Mouse (Mus musculus) lung, embryonic 14.5 days (tissue): Measurements from ENCODE around the gene Pla2g6. TPM values are rescaled to one million over a fixed set of nuclear protein-coding genes. Genes with fewer than 3 reads are reported as not detected.

ENCODE experiments used
- ATAC-seq: fragments of 200-750 bp; cut with Nextera tagmentation; 2 replicates; pipeline ENCODE4 v1.8.0; 2017; ENCODE audit warnings: mild to moderate bottlenecking, moderate TSS enrichment, moderate library complexity; ENCODE audit not compliant: insufficient read depth
- DNase-seq: peaks from one replicate; pipeline ENCODE4 v3.0.0-alpha.2; 2015
- H3K27ac ChIP-seq: fragments of 300-500 bp; sonication (generic); 2 replicates; pipeline ENCODE4 v1.5.1; 2014; ENCODE audit warnings: low read depth, mild to moderate bottlenecking, moderate library complexity
- H3K27me3 ChIP-seq: fragments of 300-500 bp; sonication (generic); 2 replicates; pipeline ENCODE4 v1.6.1; 2014; ENCODE audit warnings: low read length, control low read depth; ENCODE audit not compliant: insufficient read depth
- H3K36me3 ChIP-seq: fragments of 300-500 bp; sonication (generic); 2 replicates; pipeline ENCODE4 v1.6.1; 2014; ENCODE audit warnings: control low read depth; ENCODE audit not compliant: insufficient read depth
- H3K4me1 ChIP-seq: fragments of 300-500 bp; sonication (generic); 2 replicates; pipeline ENCODE4 v1.6.1; 2014; ENCODE audit warnings: antibody characterized with exemption, control low read depth; ENCODE audit not compliant: insufficient read depth
- H3K4me2 ChIP-seq: fragments of 300-500 bp; sonication (generic); 2 replicates; pipeline ENCODE4 v1.6.1; 2014; ENCODE audit warnings: mild to moderate bottlenecking
- H3K4me3 ChIP-seq: fragments of 300-500 bp; sonication (generic); 2 replicates; pipeline ENCODE4 v1.5.1; 2014; ENCODE audit warnings: low read depth, low read length
- H3K9ac ChIP-seq: fragments of 300-500 bp; sonication (generic); 2 replicates; pipeline ENCODE4 v1.6.1; 2014
- H3K9me3 ChIP-seq: fragments of 300-500 bp; sonication (generic); 2 replicates; pipeline ENCODE4 v1.6.1; 2016; ENCODE audit warnings: low read depth, low read length, control low read depth
- CTCF ChIP-seq: IDR thresholded peaks from 2 replicates; pipeline ENCODE4 v1.5.1; 2016; ENCODE audit warnings: antibody characterized with exemption, low read depth
- WGBS: fragments of 180-500 bp; shearing (Covaris S2); extraction: QIAGEN DNeasy Blood & Tissue Kit; methylation state at CpG from one replicate; pipeline ENCODE4 v1.1.7; 2014; 5-methylcytosine and 5-hydroxymethylcytosine counted together
- polyA plus RNA-seq: library from polyadenylated mRNA; unstranded; fragments of >200 nt; fragmentation: Nextera tagmentation; extraction: Ambion mirVana; gene quantifications from 2 replicates; pipeline ENCODE4 v1.2.1, GENCODE M21; 2014

Pla2g6 gene
- polyA plus RNA-seq, 1 experiment from 2014 or later = 18.4 TPM

- TF ChIP-seq CTCF = peak; percentile 68
- no peak overlapping the region for H3K27ac ChIP-seq
- H3K9me3 ChIP-seq = no peaks in the 10 kb centered on the region
- no peaks in the 10 kb centered on the region for H3K36me3 ChIP-seq
- DNase-seq (peak; percentile 36), ATAC-seq (no peak)
- H3K4me2 ChIP-seq = no peak overlapping the region
- WGBS = 24% methylated on average over 6 of the region's 6 CpGs
- H3K4me3 ChIP-seq = no peak overlapping the region
- H3K4me1 ChIP-seq = peaks cover 3% of the 10 kb centered on the region; the same call in 1 of the 2 replicates
- H3K27me3 ChIP-seq = no peaks in the 10 kb centered on the region
- no peak overlapping the region for H3K9ac ChIP-seq
Measured at GRCm38 (mm10) chr15:79280209-79280608, 48.0 kb downstream of the Pla2g6 start.

- Histone ChIP-seq H3K27me3 (no peaks in the 10 kb centered on the region), H3K9me3 (no peaks in the 10 kb centered on the region), H3K36me3 (no peaks in the 10 kb centered on the region), H3K4me1 (peaks cover 3% of the 10 kb centered on the region; the same call in 1 of the 2 replicates), H3K9ac (no peak overlapping the region), H3K4me2 (no peak overlapping the region), H3K4me3 (no peak overlapping the region), H3K27ac (no peak overlapping the region)
- TF ChIP-seq CTCF = no peak
- 51% methylated on average over 10 of the region's 10 CpGs for WGBS
- DNase-seq (peak; percentile 62), ATAC-seq (no peak; the same call in 1 of the 2 replicates)
Measured at GRCm38 (mm10) chr15:79277728-79278127, 50.5 kb downstream of the Pla2g6 start.

GRCm38 (mm10) chr15:79273020-79273419 is 55.2 kb downstream of the Pla2g6 start:
- H3K4me1 ChIP-seq = no peaks in the 10 kb centered on the region
- no peak for ATAC-seq
- WGBS = 50% methylated on average over 10 of the region's 10 CpGs
- no peak overlapping the region for H3K4me2 ChIP-seq
- peaks cover 4% of the 10 kb centered on the region; the same call in 1 of the 2 replicates for H3K27me3 ChIP-seq
- H3K9me3 ChIP-seq = no peaks in the 10 kb centered on the region
- TF ChIP-seq CTCF = no peak
- H3K9ac ChIP-seq = no peak overlapping the region
- H3K4me3 ChIP-seq = no peak overlapping the region
- no peak for DNase-seq
- H3K36me3 ChIP-seq = no peaks in the 10 kb centered on the region
- no peak overlapping the region for H3K27ac ChIP-seq

- H3K27ac ChIP-seq = no peak overlapping the region
- no peaks in the 10 kb centered on the region for H3K9me3 ChIP-seq
- H3K4me3 ChIP-seq = peak overlapping the region; percentile 16; the same call in 1 of the 2 replicates
- DNase-seq (peak; percentile 67), ATAC-seq (peak; percentile 55; the same call in 1 of the 2 replicates)
- H3K36me3 ChIP-seq = no peaks in the 10 kb centered on the region
- H3K4me1 ChIP-seq = no peaks in the 10 kb centered on the region
- peak overlapping the region; percentile 55 for H3K4me2 ChIP-seq
- WGBS = 14% methylated on average over 17 of the region's 17 CpGs
- peak; percentile 79 for TF ChIP-seq CTCF
- H3K27me3 ChIP-seq = peaks cover 4% of the 10 kb centered on the region; the same call in 1 of the 2 replicates
- H3K9ac ChIP-seq = no peak overlapping the region
Measured at GRCm38 (mm10) chr15:79271124-79271746, 57.0 kb downstream of the Pla2g6 start.

GRCm38 (mm10) chr15:79270317-79271123 is 57.7 kb downstream of the Pla2g6 start:
- peaks cover 4% of the 10 kb centered on the region; the same call in 1 of the 2 replicates for H3K27me3 ChIP-seq
- peak overlapping the region; percentile 16 for H3K4me3 ChIP-seq
- WGBS = 2% methylated on average over 33 of the region's 33 CpGs
- no peaks in the 10 kb centered on the region for H3K4me1 ChIP-seq
- no peak overlapping the region for H3K27ac ChIP-seq
- peak overlapping the region; percentile 55 for H3K4me2 ChIP-seq
- ATAC-seq = peak; percentile 75; the same call in 1 of the 2 replicates
- no peak overlapping the region; the same call in 1 of the 2 replicates for H3K9ac ChIP-seq
- DNase-seq = peak; percentile 83
- no peaks in the 10 kb centered on the region for H3K9me3 ChIP-seq
- TF ChIP-seq CTCF = peak; percentile 13; the same call in 1 of the 2 replicates
- H3K36me3 ChIP-seq = no peaks in the 10 kb centered on the region

GRCm38 (mm10) chr15:79268521-79268920 is 59.7 kb downstream of the Pla2g6 start:
- 32% methylated on average over 1 of the region's 1 CpGs for WGBS
- Histone ChIP-seq H3K4me3 (no peak overlapping the region), H3K36me3 (no peaks in the 10 kb centered on the region), H3K9ac (no peak overlapping the region), H3K4me1 (no peaks in the 10 kb centered on the region), H3K27ac (no peak overlapping the region), H3K4me2 (no peak overlapping the region), H3K9me3 (no peaks in the 10 kb centered on the region), H3K27me3 (peaks cover 8% of the 10 kb centered on the region; the same call in 1 of the 2 replicates)
- TF ChIP-seq CTCF = no peak
- DNase-seq (no peak), ATAC-seq (no peak)

GRCm38 (mm10) chr15:79265384-79265783 is 62.8 kb downstream of the Pla2g6 start:
- Histone ChIP-seq H3K27ac (no peak overlapping the region), H3K9me3 (no peaks in the 10 kb centered on the region), H3K4me1 (no peaks in the 10 kb centered on the region), H3K27me3 (peaks cover 35% of the 10 kb centered on the region), H3K36me3 (no peaks in the 10 kb centered on the region), H3K4me3 (no peak overlapping the region), H3K4me2 (no peak overlapping the region), H3K9ac (no peak overlapping the region)
- 51% methylated on average over 4 of the region's 4 CpGs for WGBS
- TF ChIP-seq CTCF = no peak
- ATAC-seq (no peak), DNase-seq (no peak)
